Mouse (Mus musculus) brain, embryonic 14.5 days (tissue): ENCODE data around the gene Rfc4. TPM values are rescaled to one million over a fixed set of nuclear protein-coding genes. Genes with fewer than 3 reads are reported as not detected.

Experiments
- DNase-seq: peaks from one replicate; pipeline ENCODE4 v3.0.0-alpha.2; 2011; ENCODE audit warnings: low read depth
- CTCF ChIP-seq: fragments of 200-500 bp; IDR thresholded peaks from 2 replicates; pipeline ENCODE4 v1.5.1; 2012; ENCODE audit warnings: inconsistent platforms, mild to moderate bottlenecking, moderate library complexity, borderline replicate concordance; ENCODE audit not compliant: insufficient read depth, insufficient read length; ENCODE audit errors: extremely low read depth
- POLR2A ChIP-seq: fragments of 200-500 bp; IDR thresholded peaks from 2 replicates; pipeline ENCODE4 v1.6.1; 2012; ENCODE audit warnings: mild to moderate bottlenecking, inconsistent platforms, borderline replicate concordance; ENCODE audit not compliant: poor library complexity, insufficient read depth, insufficient read length, severe bottlenecking; ENCODE audit errors: extremely low read depth
- polyA plus RNA-seq: library from polyadenylated mRNA; depleted of rRNA; stranded (reverse); fragments of >200 nt; gene quantifications from 2 replicates; pipeline ENCODE4 v1.2.3, GENCODE M21; 2012

The Rfc4 gene
- polyA plus RNA-seq, 1 experiment: 6.3 TPM

- TF ChIP-seq CTCF (no peak), POLR2A (no peak)
- DNase-seq: no peak
Observed at GRCm38 (mm10) chr16:23132336-23132735, 4.8 kb upstream of the Rfc4 start.

GRCm38 (mm10) chr16:23130303-23130702 is 2.8 kb upstream of the Rfc4 start:
- no peak for DNase-seq
- TF ChIP-seq POLR2A: no peak
- no peak for TF ChIP-seq CTCF

- DNase-seq: no peak
- TF ChIP-seq POLR2A (no peak), CTCF (no peak)
Observed at GRCm38 (mm10) chr16:23127311-23127672, 245 bp downstream of the Rfc4 start.

GRCm38 (mm10) chr16:23124398-23124797 is 3.1 kb downstream of the Rfc4 start:
- no peak for TF ChIP-seq POLR2A
- TF ChIP-seq CTCF: no peak
- DNase-seq: no peak

GRCm38 (mm10) chr16:23123104-23123503 is 4.4 kb downstream of the Rfc4 start:
- DNase-seq: no peak
- TF ChIP-seq POLR2A (no peak), CTCF (no peak)

GRCm38 (mm10) chr16:23122446-23122845 is 5.1 kb downstream of the Rfc4 start:
- no peak for DNase-seq
- TF ChIP-seq POLR2A (no peak), CTCF (no peak)

GRCm38 (mm10) chr16:23117173-23117572 is 10.4 kb downstream of the Rfc4 start:
- DNase-seq: no peak
- TF ChIP-seq POLR2A: no peak
- no peak for TF ChIP-seq CTCF

GRCm38 (mm10) chr16:23115486-23115885 is 12.1 kb downstream of the Rfc4 start:
- no peak for DNase-seq
- TF ChIP-seq POLR2A (no peak), CTCF (no peak)

GRCm38 (mm10) chr16:23114339-23115171 is 13.0 kb downstream of the Rfc4 start:
- no peak for DNase-seq
- TF ChIP-seq POLR2A: no peak
- no peak for TF ChIP-seq CTCF

- TF ChIP-seq CTCF (no peak), POLR2A (no peak)
Observed at GRCm38 (mm10) chr16:23113903-23114302, 13.6 kb downstream of the Rfc4 start.

GRCm38 (mm10) chr16:23112861-23113435 is 14.6 kb downstream of the Rfc4 start:
- TF ChIP-seq CTCF (no peak), POLR2A (no peak)
- no peak for DNase-seq

More at GRCm38 (mm10) chr16:23113903-23114302, 13.6 kb downstream of the Rfc4 start:
- DNase-seq: no peak

- TF ChIP-seq CTCF (no peak), POLR2A (no peak)
Observed at GRCm38 (mm10) chr16:23112348-23112747, 15.2 kb downstream of the Rfc4 start.

More at GRCm38 (mm10) chr16:23112348-23112747, 15.2 kb downstream of the Rfc4 start:
- no peak for DNase-seq
